Mouse (Mus musculus) bone marrow macrophage, adult 2 months (primary cell): ENCODE measurements around the gene Mafb. TPM values are rescaled to one million over a fixed set of nuclear protein-coding genes. Genes with fewer than 3 reads are reported as not detected.
A peak's percentile ranks its signal among the peaks of the same experiment; 100 is the strongest.

Source experiments
- H3K27ac ChIP-seq: 2 replicates; pipeline ENCODE4 v1.5.1; 2012; ENCODE audit warnings: low read depth, low read length; ENCODE audit not compliant: insufficient read depth
- H3K4me1 ChIP-seq: 2 replicates; pipeline ENCODE4 v1.6.1; 2012; ENCODE audit warnings: low read length; ENCODE audit not compliant: control insufficient read depth, insufficient read depth
- H3K4me3 ChIP-seq: 2 replicates; pipeline ENCODE4 v1.5.1; 2012; ENCODE audit warnings: mild to moderate bottlenecking, low read length, moderate library complexity; ENCODE audit not compliant: insufficient read depth
- CTCF ChIP-seq: IDR thresholded peaks from 2 replicates; pipeline ENCODE4 v1.5.1; 2012; ENCODE audit warnings: low read depth, mild to moderate bottlenecking, low read length, moderate library complexity
- POLR2A ChIP-seq: IDR thresholded peaks from 2 replicates; pipeline ENCODE4 v1.6.1; 2012; ENCODE audit warnings: mild to moderate bottlenecking, low read depth, low read length, borderline replicate concordance
- polyA plus RNA-seq: library from polyadenylated mRNA; stranded (reverse); fragments of >200 nt; gene quantifications from 2 replicates; pipeline ENCODE4 v1.2.4, GENCODE M21; 2012; ENCODE audit not compliant: missing spikeins, insufficient read depth, insufficient read length

Gene Mafb
- polyA plus RNA-seq, 1 experiment = 166 TPM

DNA sequence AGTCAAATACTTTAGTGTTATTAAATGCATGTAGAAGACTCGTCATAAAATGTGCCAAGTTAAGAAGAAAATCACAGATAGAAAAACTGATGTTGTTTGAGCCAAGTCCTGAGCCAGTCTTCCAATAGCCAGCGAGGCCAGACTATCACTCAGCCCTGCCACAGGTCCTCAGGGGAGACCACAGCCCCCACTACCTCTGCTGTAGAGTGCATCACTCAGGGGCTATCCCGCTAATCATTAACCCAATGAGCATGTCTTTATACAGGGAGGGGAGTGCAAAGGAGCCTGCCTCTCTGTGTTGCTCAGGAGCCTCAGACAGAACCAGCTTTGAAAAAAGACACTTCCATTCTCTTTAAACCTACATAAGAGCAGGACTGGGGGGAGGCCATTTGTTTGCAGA lies 16.6 kb upstream of the Mafb start:
- H3K27ac ChIP-seq = no peak overlapping the region
- TF ChIP-seq CTCF (no peak), POLR2A (no peak)
- H3K4me3 ChIP-seq = no peak overlapping the region
- no peaks in the 10 kb centered on the region for H3K4me1 ChIP-seq

DNA sequence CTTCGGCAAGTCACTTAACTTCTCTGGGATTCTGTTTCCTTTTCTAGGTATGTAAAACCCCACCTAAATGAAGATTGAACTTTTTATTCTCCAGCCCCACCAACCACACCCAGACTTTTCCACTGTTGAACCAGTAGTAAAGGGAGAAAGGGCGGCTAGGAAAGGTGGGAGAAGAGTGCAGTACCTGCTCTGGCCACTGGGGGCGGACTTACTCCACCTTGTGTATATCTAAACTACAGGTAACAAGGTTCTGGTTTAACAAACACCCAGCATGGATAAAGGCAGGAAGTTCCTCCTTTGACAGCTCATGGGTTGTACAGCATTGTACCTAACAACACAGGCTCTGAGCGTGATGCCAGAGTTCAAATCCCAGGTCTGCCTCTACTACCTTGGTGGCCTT lies 11.4 kb upstream of the Mafb start:
- Histone ChIP-seq H3K27ac (no peak overlapping the region), H3K4me1 (peaks cover 2% of the 10 kb centered on the region), H3K4me3 (no peak overlapping the region)
- TF ChIP-seq CTCF = peak; percentile 73; the same call in 1 of the 2 replicates
- TF ChIP-seq POLR2A = no peak

DNA sequence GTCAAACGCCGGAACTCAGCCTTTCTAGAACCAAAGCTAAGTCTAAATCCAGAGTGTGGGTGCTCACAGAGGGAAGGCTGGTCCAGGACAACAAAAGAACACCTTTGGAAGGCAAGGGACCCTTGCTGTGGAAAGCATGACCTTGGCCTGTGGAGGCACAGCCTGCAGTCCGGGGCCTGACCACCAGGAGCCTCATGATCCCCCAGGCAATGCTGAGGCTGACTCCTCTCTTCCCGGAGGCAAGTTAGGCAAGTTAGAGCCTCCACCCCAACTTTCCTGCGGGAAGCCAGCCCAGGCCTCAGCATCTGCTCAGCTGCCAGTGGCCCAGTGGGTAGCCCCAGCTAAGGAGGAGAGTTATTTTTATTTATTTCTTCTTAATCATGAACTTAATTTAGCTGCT lies 9.4 kb upstream of the Mafb start:
- TF ChIP-seq POLR2A = no peak
- no peak for TF ChIP-seq CTCF
- Histone ChIP-seq H3K27ac (no peak overlapping the region), H3K4me3 (no peak overlapping the region), H3K4me1 (peaks cover 2% of the 10 kb centered on the region)

DNA sequence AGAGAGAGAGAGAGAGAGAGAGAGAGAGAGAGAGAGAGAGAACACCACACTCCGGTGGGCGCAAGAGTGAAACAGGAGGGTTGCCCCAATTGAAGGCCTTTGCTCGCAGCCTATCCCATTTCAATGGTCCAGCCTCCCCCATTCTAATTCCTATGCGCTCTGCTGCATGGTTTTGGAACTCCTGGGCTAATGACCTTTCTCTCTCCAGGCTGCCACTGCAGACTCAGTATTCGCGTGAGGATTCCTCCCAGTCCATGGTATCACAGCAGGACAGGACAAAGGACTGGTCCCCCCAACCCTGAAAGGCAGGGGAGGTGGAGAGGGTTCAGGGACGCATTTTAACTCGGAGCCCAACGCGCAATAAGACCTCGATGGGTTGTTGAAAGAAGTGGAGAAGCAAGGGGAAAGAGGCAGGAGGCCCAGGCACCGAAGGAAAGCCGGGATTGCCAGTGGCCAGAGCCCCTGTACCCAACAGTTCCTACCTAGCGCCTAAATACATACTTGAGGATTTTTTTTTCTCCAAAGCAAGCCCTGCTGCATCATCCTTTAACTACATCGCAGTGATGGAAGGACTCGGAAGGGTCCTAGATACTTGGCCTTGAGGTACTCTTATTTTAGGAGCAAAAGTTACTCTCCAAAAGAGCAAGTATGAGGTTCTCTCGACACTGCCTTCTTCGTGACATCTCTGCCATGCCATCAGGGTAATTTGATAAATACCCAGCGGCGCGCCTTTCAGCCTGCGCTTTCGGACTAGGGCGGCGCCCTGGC lies 3.0 kb upstream of the Mafb start:
- H3K4me1 ChIP-seq = peaks cover 2% of the 10 kb centered on the region; the same call in 1 of the 2 replicates
- TF ChIP-seq POLR2A (no peak), CTCF (no peak)
- H3K4me3 ChIP-seq = peak overlapping the region; percentile 38
- H3K27ac ChIP-seq = no peak overlapping the region

DNA sequence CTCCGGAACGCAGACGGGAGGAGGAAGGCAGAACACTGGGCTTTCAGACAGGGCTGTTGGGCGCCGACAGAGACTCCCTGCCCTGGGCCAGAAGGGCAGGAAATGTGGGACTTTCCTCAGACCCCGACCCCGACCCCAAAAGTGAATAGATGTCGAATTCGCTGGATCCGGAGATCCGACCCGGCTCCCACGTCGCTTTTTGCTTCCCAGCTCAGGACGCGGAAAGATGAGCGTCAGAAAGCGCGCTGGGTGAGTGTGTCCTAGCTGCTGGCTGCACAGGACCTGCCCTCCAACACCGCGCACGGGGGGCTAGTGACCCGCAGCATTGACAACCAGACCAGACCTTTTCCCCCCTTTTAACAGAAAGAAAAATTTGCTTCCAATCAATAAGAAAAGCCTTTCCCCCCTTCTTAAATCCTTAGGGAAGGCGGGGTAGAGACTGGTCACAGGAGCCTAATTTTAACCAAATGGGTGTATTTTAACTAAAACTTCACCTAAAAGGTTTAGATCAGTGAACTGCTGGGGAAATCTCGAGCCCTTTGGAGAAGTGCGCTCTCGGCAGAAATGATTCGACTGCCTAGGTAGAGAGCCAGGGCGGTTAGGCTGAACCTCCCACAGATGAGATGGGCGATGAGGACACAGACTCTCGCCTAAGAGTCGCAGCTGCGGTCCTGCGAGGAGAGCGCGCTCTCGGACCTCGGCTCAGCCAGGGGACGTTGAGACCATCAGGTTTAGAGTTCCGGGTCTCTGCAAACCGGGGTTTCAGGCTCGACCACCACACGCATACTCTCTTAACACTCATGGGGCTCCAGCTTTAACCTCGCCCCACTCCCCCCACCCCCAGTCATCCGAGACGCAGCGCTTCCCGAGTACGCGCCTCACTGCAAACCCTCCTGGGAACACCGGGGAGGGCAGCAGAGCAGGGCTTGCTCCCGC lies 1.8 kb upstream of the Mafb start:
- Histone ChIP-seq H3K4me3 (peak overlapping the region; percentile 38), H3K27ac (no peak overlapping the region), H3K4me1 (peaks cover 2% of the 10 kb centered on the region; the same call in 1 of the 2 replicates)
- TF ChIP-seq CTCF (no peak), POLR2A (no peak)

DNA sequence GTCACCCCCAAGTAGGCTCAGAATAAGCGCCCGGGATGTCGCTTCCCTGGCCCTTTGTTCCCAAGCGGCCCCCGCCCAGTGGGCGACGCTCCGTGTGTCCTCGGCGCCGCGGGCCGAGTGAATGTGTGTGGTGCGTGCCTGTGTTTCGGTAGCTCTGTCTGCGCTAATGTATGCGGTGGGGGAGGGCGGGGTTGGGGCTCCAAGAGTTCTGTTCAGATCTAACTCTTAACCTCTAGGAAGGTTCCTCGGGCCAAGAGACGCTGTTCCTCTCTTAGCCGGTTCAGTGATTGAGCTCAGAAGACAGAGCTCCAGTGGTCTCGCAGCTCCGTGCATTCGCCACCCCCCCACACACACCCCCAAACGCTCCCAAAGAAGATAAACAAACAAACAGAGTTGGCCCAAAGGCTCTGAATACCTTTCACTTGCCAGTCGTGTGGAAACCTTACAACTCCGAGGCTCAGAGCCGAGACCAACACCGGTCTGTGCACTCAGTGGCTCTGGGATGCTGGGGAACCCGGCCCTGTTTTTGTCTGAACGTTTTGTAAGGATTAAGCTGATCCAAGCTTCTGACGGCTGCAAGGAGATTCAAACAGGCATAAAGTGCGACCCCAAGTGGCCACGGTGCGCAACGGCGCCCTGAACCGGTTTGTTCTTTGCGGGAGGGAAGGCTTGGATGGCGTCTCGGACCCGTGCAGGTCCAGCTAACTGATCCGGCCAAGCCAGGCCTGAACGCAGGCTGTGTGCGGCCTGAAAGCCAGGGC lies 763 bp upstream of the Mafb start:
- Histone ChIP-seq H3K4me3 (peak overlapping the region; percentile 58), H3K27ac (peak overlapping the region; percentile 70), H3K4me1 (peaks cover 6% of the 10 kb centered on the region)
- TF ChIP-seq CTCF (peak; percentile 66), POLR2A (no peak)

DNA sequence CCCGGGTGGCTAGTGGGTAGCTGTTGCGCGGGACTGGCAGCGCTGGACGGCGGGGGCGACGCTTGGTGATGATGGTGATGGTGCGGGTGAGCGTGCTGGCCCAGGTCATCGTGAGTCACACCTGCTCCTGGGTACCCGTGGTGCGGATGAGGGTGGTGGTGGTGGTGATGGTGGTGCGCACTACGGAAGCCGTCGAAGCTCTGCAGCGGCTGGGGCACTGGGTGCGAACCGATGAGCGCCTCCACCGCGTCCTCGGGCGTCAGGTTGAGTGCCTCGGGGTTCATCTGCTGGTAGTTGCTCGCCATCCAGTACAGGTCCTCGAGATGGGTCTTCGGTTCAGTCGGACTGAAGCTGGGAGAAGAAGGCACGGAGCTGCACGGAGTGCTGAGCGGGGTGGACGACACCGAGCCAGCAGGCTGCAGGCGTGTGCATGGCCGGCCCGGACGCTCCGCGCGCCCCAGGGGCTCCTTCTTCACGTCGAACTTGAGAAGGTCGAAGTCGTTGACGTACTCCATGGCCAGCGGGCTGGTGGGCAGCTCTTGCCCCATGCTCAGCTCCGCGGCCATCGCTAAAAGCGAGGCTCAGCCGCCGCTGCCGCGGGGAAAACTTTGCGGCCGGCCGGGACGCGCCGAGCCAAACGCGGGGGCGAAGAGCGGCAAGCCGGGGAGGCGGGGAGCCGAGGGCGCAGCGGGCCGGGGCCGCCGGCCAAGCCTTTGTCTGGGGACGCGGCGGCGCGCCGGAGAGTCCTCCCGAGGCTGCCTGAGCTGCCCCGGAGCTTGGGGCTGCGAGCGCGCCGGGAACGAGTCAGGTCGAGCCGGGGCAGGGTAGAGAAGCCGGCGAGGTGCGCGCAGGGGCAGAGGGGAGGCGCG lies 520 bp downstream of the Mafb start:
- TF ChIP-seq CTCF = no peak
- TF ChIP-seq POLR2A = no peak
- H3K4me3 ChIP-seq = peak overlapping the region; percentile 85
- peaks cover 13% of the 10 kb centered on the region for H3K4me1 ChIP-seq
- H3K27ac ChIP-seq = peak overlapping the region; percentile 57

DNA sequence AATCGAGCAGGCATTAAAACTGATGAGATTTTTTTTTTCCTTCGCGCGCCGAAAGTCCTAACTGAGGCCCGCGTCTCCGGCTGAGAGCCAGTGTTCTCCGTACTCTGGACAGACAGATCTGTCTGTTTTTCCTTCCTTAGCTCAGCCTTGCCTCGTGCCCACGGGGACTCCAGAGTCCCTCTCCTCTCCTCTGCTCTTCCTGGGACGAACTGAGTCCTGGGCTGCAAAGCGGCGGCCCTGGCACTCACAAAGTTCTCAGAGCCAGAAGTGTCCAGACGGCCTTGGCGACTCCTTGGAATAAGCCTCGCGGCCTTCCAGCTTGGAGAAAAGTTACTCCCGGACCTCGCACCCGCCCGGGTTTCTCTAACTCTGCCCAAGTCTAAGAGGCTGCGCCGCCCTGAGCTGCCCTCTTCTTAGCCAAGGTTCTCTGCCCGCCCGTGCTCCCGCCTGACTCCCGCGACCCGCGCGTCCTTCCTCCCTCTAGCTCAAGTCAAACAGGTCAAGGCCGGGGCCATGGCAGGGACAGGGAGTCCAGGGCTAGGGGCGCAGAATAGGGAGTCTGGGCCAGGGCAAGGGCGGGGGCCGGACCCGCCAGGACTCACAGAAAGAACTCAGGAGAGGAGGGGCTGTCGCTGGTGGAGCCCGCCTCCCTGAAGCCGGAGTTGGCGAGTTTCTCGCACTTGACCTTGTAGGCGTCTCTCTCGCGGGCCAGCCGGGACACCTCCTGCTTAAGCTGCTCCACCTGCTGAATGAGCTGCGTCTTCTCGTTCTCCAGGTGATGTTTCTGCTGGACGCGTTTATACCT lies 1.6 kb downstream of the Mafb start:
- Histone ChIP-seq H3K27ac (no peak overlapping the region; the same call in 1 of the 2 replicates), H3K4me1 (peaks cover 19% of the 10 kb centered on the region), H3K4me3 (peak overlapping the region; percentile 85)
- TF ChIP-seq CTCF = no peak
- no peak for TF ChIP-seq POLR2A
